Comparison of ENCODE assay signal across 8 mouse cellular contexts in genomic region chr13:21787760-21788593, GRCm38 (mm10). TPM values are rescaled to one million over a fixed set of nuclear protein-coding genes. Genes with fewer than 3 reads are reported as not detected.
DNase-seq lines count a peak whose midpoint lies in the region; ATAC-seq and TF ChIP-seq lines count a peak whose summit lies in the region.

No protein-coding gene starts in this region.

- WGBS in heart, embryonic 13.5 days = 34% methylated on average over 11 of the region's 21 CpGs
- WGBS in forebrain, embryonic 13.5 days = 7% methylated on average over 17 of the region's 21 CpGs
- 11% methylated on average over 17 of the region's 21 CpGs for WGBS in midbrain, embryonic 10.5 days

- H3K4me1 ChIP-seq in heart, embryonic 13.5 days = peaks cover 37% of the 10 kb centered on the region
- H3K4me1 ChIP-seq in E14TG2a.4 (replicated peaks; ENCODE audit: low read depth, low read length) = peaks cover 74% of the 10 kb centered on the region
- H3K4me1 ChIP-seq in forebrain, embryonic 13.5 days = peaks cover 43% of the 10 kb centered on the region
- peaks cover 56% of the 10 kb centered on the region for H3K4me1 ChIP-seq in midbrain, embryonic 10.5 days

- H3K4me3 ChIP-seq in heart, embryonic 13.5 days = peak overlapping the region; percentile 49
- peak overlapping the region; percentile 63 for H3K4me3 ChIP-seq in E14TG2a.4 (replicated peaks; ENCODE audit: low read length)
- H3K4me3 ChIP-seq in forebrain, embryonic 13.5 days = peak overlapping the region; percentile 39
- H3K4me3 ChIP-seq in midbrain, embryonic 10.5 days = peak overlapping the region; percentile 55

- H3K9me3 ChIP-seq in heart, embryonic 13.5 days = no peaks in the 10 kb centered on the region
- no peaks in the 10 kb centered on the region for H3K9me3 ChIP-seq in E14TG2a.4 (ENCODE audit: low read length)
- no peaks in the 10 kb centered on the region for H3K9me3 ChIP-seq in forebrain, embryonic 13.5 days (replicated peaks)
- no peaks in the 10 kb centered on the region for H3K9me3 ChIP-seq in midbrain, embryonic 10.5 days (replicated peaks)

- H3K27me3 ChIP-seq in heart, embryonic 13.5 days (replicated peaks) = no peaks in the 10 kb centered on the region
- H3K27me3 ChIP-seq in E14TG2a.4 (ENCODE audit: insufficient read depth, low read length) = no peaks in the 10 kb centered on the region
- H3K27me3 ChIP-seq in forebrain, embryonic 13.5 days = no peaks in the 10 kb centered on the region
- no peaks in the 10 kb centered on the region for H3K27me3 ChIP-seq in midbrain, embryonic 10.5 days (ENCODE audit: low read depth, poor library complexity, severe bottlenecking)

- H3K4me2 ChIP-seq in heart, embryonic 13.5 days = peak overlapping the region; percentile 69
- peak overlapping the region; percentile 62 for H3K4me2 ChIP-seq in forebrain, embryonic 13.5 days

- no peaks in the 10 kb centered on the region for H3K36me3 ChIP-seq in heart, embryonic 13.5 days
- no peaks in the 10 kb centered on the region for H3K36me3 ChIP-seq in E14TG2a.4 (ENCODE audit: insufficient read depth, low read length)
- no peaks in the 10 kb centered on the region for H3K36me3 ChIP-seq in forebrain, embryonic 13.5 days (ENCODE audit: poor library complexity, severe bottlenecking)
- H3K36me3 ChIP-seq in midbrain, embryonic 10.5 days = no peaks in the 10 kb centered on the region

- no peak for ATAC-seq in heart, embryonic 13.5 days (ENCODE audit: extremely low read depth, insufficient number of reproducible peaks, low FRiP score, low TSS enrichment)
- peak; percentile 6; the same call in 1 of the 2 replicates for ATAC-seq in forebrain, embryonic 13.5 days

- no peak for DNase-seq in heart, adult 11 months
- DNase-seq in midbrain, embryonic 10.5 days (ENCODE audit: low spot score) = peak; percentile 20
- no peak for DNase-seq in urinary bladder, postnatal 36 days (ENCODE audit: low spot score in 2 of 2)
- DNase-seq in ovary, postnatal 10 days (ENCODE audit: low spot score) = no peak
- DNase-seq in adipocyte (ENCODE audit: low spot score) = no peak

- peak overlapping the region; percentile 74 for H3K9ac ChIP-seq in heart, embryonic 13.5 days
- H3K9ac ChIP-seq in forebrain, embryonic 13.5 days = peak overlapping the region; percentile 48

- peak overlapping the region; percentile 80 for H3K27ac ChIP-seq in heart, embryonic 13.5 days (replicated peaks)
- peak overlapping the region; percentile 87 for H3K27ac ChIP-seq in forebrain, embryonic 13.5 days
- H3K27ac ChIP-seq in midbrain, embryonic 10.5 days (replicated peaks) = peak overlapping the region; percentile 87

- TF ChIP-seq CTCF in E14TG2a.4 (conservative IDR thresholded peaks at IDR 0.05; ENCODE audit: low read length) = no peak

RNA-seq across cellular contexts. Expression of gene Hist1h2bp, which starts 0.7 kb away (rescaled TPM):
- 0.37 and 0.49 TPM in 2 replicates for polyA plus RNA-seq in heart, embryonic 13.5 days (2015; fragmentation: Nextera tagmentation; extraction: Ambion mirVana)
- polyA plus RNA-seq in forebrain, embryonic 13.5 days (2015; fragmentation: Nextera tagmentation; extraction: Ambion mirVana) = 2.1 and 2.3 TPM in 2 replicates
- 3.9 and 4.2 TPM in 2 replicates for polyA plus RNA-seq in midbrain, embryonic 10.5 days (2016; fragmentation: Nextera tagmentation; extraction: Ambion mirVana)

RNA-seq across cellular contexts. Expression of gene Hist1h2an, which starts 1.0 kb away (rescaled TPM):
- polyA plus RNA-seq in heart, embryonic 13.5 days (2015; fragmentation: Nextera tagmentation; extraction: Ambion mirVana) = 1.2 and 6.6 TPM in 2 replicates
- polyA plus RNA-seq in forebrain, embryonic 13.5 days (2015; fragmentation: Nextera tagmentation; extraction: Ambion mirVana) = 12.8 and 16.1 TPM in 2 replicates
- polyA plus RNA-seq in midbrain, embryonic 10.5 days (2016; fragmentation: Nextera tagmentation; extraction: Ambion mirVana) = 11.7 and 15.4 TPM in 2 replicates

RNA-seq across cellular contexts. Expression of gene Hist1h3i, which starts 4.8 kb away (rescaled TPM):
- polyA plus RNA-seq in heart, embryonic 13.5 days (2015; fragmentation: Nextera tagmentation; extraction: Ambion mirVana) = 63.6 and 66.6 TPM in 2 replicates
- polyA plus RNA-seq in forebrain, embryonic 13.5 days (2015; fragmentation: Nextera tagmentation; extraction: Ambion mirVana) = 166 and 192 TPM in 2 replicates
- 114 and 126 TPM in 2 replicates for polyA plus RNA-seq in midbrain, embryonic 10.5 days (2016; fragmentation: Nextera tagmentation; extraction: Ambion mirVana)

RNA-seq across cellular contexts. Expression of gene Hist1h1b, which starts 7.6 kb away (rescaled TPM):
- polyA plus RNA-seq in heart, embryonic 13.5 days (2015; fragmentation: Nextera tagmentation; extraction: Ambion mirVana) = 13.1 and 13.2 TPM in 2 replicates
- polyA plus RNA-seq in forebrain, embryonic 13.5 days (2015; fragmentation: Nextera tagmentation; extraction: Ambion mirVana) = 37.1 and 38.4 TPM in 2 replicates
- 31.5 and 37.7 TPM in 2 replicates for polyA plus RNA-seq in midbrain, embryonic 10.5 days (2016; fragmentation: Nextera tagmentation; extraction: Ambion mirVana)

RNA-seq across cellular contexts. Expression of gene Hist1h2bq, which starts 22.0 kb away (rescaled TPM):
- polyA plus RNA-seq in heart, embryonic 13.5 days (2015; fragmentation: Nextera tagmentation; extraction: Ambion mirVana) = 8.4 and 10.2 TPM in 2 replicates
- polyA plus RNA-seq in forebrain, embryonic 13.5 days (2015; fragmentation: Nextera tagmentation; extraction: Ambion mirVana) = 24.9 and 25.3 TPM in 2 replicates
- polyA plus RNA-seq in midbrain, embryonic 10.5 days (2016; fragmentation: Nextera tagmentation; extraction: Ambion mirVana) = 15.4 and 17.4 TPM in 2 replicates
